Mouse (Mus musculus): ENCODE results near the gene Cog4.

- TF ChIP-seq POLR2A (IDR thresholded peaks at IDR 0.05; ENCODE audit: borderline replicate concordance, extremely low read depth, insufficient read depth, insufficient read length, poor library complexity, severe bottlenecking) (no peak), CTCF (IDR thresholded peaks at IDR 0.05; ENCODE audit: borderline replicate concordance, extremely low read depth, insufficient read depth, insufficient read length) (no peak)
Measured at GRCm38 (mm10) chr8:110845821-110846404, 487 bp upstream of the Cog4 start.

Measured in brain, embryonic 14.5 days (tissue).